Mouse (Mus musculus) heart, embryonic 13.5 days (tissue): ENCODE data around the gene Oas1a. TPM values are rescaled to one million over a fixed set of nuclear protein-coding genes. Genes with fewer than 3 reads are reported as not detected.

Experiments used
- ATAC-seq: fragments of 200-750 bp; cut with Nextera tagmentation; 2 replicates; pipeline ENCODE4 v1.8.0; 2017; ENCODE audit warnings: moderate TSS enrichment; ENCODE audit not compliant: insufficient number of reproducible peaks, low FRiP score, low TSS enrichment; ENCODE audit errors: extremely low read depth
- H3K27ac ChIP-seq: fragments of 300-500 bp; sonication (generic); replicated peaks from 2 replicates; pipeline ENCODE4 v1.5.1; 2015; ENCODE audit warnings: moderate library complexity, mild to moderate bottlenecking, inconsistent platforms
- H3K27me3 ChIP-seq: fragments of 300-500 bp; sonication (generic); replicated peaks from 2 replicates; pipeline ENCODE4 v1.6.1; 2015; ENCODE audit warnings: mild to moderate bottlenecking, inconsistent platforms
- H3K36me3 ChIP-seq: fragments of 300-500 bp; sonication (generic); 2 replicates; pipeline ENCODE4 v1.6.1; 2015; ENCODE audit warnings: mild to moderate bottlenecking, inconsistent platforms
- H3K4me1 ChIP-seq: fragments of 300-500 bp; sonication (generic); 2 replicates; pipeline ENCODE4 v1.6.1; 2015; ENCODE audit warnings: inconsistent platforms
- H3K4me2 ChIP-seq: fragments of 300-500 bp; sonication (generic); 2 replicates; pipeline ENCODE4 v1.6.1; 2015; ENCODE audit warnings: inconsistent platforms, mild to moderate bottlenecking, moderate library complexity
- H3K4me3 ChIP-seq: fragments of 300-500 bp; sonication (generic); 2 replicates; pipeline ENCODE4 v1.5.1; 2015; ENCODE audit warnings: moderate library complexity, mild to moderate bottlenecking, inconsistent platforms
- H3K9ac ChIP-seq: fragments of 300-500 bp; sonication (generic); 2 replicates; pipeline ENCODE4 v1.6.1; 2015; ENCODE audit warnings: inconsistent platforms, mild to moderate bottlenecking, moderate library complexity
- H3K9me3 ChIP-seq: fragments of 300-500 bp; sonication (generic); 2 replicates; pipeline ENCODE4 v1.6.1; 2016; ENCODE audit warnings: inconsistent platforms
- WGBS: fragments of 180-500 bp; shearing (Covaris S2); methylation state at CpG from one replicate; pipeline ENCODE4 v1.1.7; 2015; ENCODE audit warnings: mixed read lengths; 5-methylcytosine and 5-hydroxymethylcytosine counted together
- microRNA-seq: library from miRNA; unstranded; fragments of <30 nt; microRNA quantifications from one replicate; pipeline ENCODE4, GENCODE M21; 2016
- polyA plus RNA-seq: library from polyadenylated mRNA; unstranded; fragments of >200 nt; fragmentation: Nextera tagmentation; extraction: Ambion mirVana; gene quantifications from 2 replicates; pipeline ENCODE4 v1.2.1, GENCODE M21; 2015

Gene Oas1a
- polyA plus RNA-seq, 1 experiment from 2014 or later, result 1.1 TPM

DNA sequence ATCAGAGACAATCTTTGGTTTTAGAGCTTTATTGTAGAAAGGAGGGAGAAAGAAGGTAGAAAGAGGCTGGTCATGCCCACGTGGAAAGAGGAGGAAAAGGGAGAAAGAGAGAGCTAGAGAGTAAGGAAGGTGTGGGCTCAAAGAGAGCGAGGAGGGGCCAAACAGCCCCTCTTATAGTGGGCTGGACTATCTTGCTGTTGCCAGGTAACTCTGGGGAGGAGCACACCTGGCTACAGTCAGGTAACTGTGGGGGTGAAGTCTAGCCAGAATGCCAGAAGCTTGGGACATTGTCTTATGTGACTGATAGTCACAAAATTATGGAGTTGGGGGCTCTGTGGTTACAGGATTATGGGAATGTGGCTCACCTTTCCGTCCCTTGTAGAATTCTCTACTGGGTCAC, 37.2 kb downstream of the Oas1a start:
- Histone ChIP-seq H3K4me2 (no peak overlapping the region), H3K27ac (no peak overlapping the region), H3K4me3 (no peak overlapping the region), H3K9ac (no peak overlapping the region), H3K27me3 (peaks cover 14% of the 10 kb centered on the region; the same call in 1 of the 2 replicates), H3K9me3 (no peaks in the 10 kb centered on the region), H3K4me1 (no peaks in the 10 kb centered on the region), H3K36me3 (no peaks in the 10 kb centered on the region)
- ATAC-seq, result no peak
- 56% methylated on average over 3 of the region's 3 CpGs for WGBS

DNA sequence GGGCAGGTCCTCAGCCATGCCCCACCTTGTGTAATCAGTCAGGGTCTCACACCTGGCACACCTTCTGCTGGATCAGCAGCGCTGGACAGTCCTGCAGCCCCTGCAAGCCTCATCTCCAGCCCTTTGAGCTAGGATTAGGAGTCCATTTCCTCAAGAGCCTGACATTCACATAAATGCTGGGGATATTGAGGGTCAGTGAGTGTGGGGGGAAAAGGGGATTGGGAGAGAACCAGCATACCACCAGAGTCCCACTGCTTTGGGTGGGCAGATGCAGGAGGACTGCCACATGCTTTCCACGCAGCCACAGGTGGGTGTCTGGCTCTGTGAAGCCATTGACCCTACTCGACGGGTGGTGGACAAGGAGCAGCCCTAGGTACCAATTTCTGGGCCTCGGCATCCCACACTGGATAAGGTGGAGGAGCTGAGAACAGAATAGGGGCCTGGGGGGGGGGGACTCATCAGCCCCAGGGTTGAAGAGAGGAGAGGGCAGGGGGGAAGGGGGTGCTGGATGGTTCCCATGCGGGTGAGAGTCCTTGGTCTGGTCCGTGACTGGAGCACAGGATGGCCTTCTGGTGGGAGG, 37.8 kb downstream of the Oas1a start:
- H3K9ac ChIP-seq, result no peak overlapping the region
- H3K4me1 ChIP-seq, result no peaks in the 10 kb centered on the region
- H3K27me3 ChIP-seq, result peaks cover 14% of the 10 kb centered on the region; the same call in 1 of the 2 replicates
- no peaks in the 10 kb centered on the region for H3K36me3 ChIP-seq
- WGBS, result 68% methylated on average over 7 of the region's 7 CpGs
- H3K27ac ChIP-seq, result no peak overlapping the region
- H3K9me3 ChIP-seq, result no peaks in the 10 kb centered on the region
- no peak for ATAC-seq
- H3K4me2 ChIP-seq, result no peak overlapping the region
- no peak overlapping the region for H3K4me3 ChIP-seq

DNA sequence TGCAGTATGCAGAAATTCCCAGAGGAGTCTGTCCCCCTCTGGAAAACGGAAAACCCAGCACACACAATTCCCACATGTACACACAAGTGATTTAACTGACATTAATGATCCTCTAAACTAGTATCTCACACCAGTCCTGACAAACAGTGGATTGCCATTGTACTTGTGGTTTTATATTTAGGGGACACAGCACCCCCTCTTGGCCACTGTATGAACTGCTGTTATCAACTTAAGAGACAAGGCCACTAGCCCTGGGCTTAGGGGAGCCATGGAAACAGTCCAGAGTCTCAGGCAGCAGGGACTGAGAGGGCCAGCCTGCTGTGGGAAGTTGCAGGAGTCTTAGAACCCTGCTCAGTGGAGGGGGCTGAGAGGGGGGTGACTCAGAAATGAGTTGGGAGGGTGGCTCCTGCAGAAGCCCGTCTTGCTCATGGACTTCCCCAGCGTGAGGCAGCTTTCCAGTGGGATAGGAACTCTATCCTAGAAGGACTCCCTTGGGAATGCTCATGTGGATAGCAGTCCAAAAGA, 41.9 kb downstream of the Oas1a start:
- Histone ChIP-seq H3K4me3 (no peak overlapping the region), H3K4me2 (no peak overlapping the region), H3K36me3 (no peaks in the 10 kb centered on the region), H3K9me3 (no peaks in the 10 kb centered on the region), H3K9ac (no peak overlapping the region), H3K27ac (no peak overlapping the region), H3K27me3 (peaks cover 3% of the 10 kb centered on the region; the same call in 1 of the 2 replicates), H3K4me1 (no peaks in the 10 kb centered on the region)
- 60% methylated on average over 3 of the region's 3 CpGs for WGBS
- ATAC-seq, result no peak

DNA sequence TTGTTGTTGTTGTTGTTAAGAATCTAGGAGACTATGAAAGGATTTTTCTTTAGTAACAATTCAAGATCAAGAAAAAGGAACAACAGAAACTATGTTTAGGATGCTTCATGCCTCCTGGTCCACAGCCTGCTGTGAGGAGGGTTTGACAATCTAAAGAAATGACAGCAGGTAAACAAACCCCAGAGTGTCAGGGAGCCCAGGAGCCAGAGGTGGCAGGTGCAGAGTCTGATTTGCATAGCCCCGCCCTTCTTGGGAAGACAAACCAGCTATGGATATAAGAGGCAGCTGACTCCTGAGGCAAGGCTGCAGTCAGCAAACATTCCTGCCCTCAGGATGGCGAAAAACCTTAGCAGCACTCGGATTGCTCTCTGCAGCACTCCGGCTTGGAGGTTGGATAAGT, 46.2 kb downstream of the Oas1a start, which contains the start of gene Oas1h:
Oas1h (plus strand) TSS at position 301 of the 400 bp plus-strand sequence.
- Histone ChIP-seq H3K4me3 (no peak within 1 kb of the TSS), H3K4me2 (no peak within 1 kb of the TSS), H3K36me3 (no peaks in the 10 kb centered on the region), H3K27me3 (no peaks in the 10 kb centered on the region), H3K27ac (no peak within 1 kb of the TSS), H3K9me3 (no peaks in the 10 kb centered on the region), H3K4me1 (no peaks in the 10 kb centered on the region), H3K9ac (no peak within 1 kb of the TSS)
- WGBS, result 54% methylated on average over 4 of the region's 4 CpGs
- no peak for ATAC-seq

DNA sequence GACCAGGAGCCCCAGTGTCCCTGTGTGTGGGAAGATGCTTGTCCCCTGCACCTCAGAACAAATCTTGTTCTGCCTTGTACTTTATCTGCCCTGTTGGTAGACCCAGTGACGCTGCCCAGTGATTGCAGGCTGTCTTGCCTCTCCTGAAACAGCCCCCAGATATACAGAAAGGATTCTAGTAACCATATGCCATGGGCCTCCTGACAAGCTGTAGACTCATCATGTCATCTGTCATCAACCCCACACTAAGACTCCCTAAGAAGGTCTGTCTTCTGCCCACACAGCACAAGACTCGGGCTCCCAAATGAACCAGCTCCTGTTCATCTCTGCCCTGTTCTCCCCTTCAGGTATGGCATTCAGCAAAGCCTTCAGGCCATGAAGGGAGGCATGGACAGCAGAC, 48.1 kb downstream of the Oas1a start:
- H3K4me1 ChIP-seq, result no peaks in the 10 kb centered on the region
- peaks cover 6% of the 10 kb centered on the region for H3K9me3 ChIP-seq
- H3K36me3 ChIP-seq, result no peaks in the 10 kb centered on the region
- no peak for ATAC-seq
- no peaks in the 10 kb centered on the region for H3K27me3 ChIP-seq
- H3K4me2 ChIP-seq, result no peak overlapping the region
- no peak overlapping the region for H3K4me3 ChIP-seq
- H3K27ac ChIP-seq, result no peak overlapping the region
- 48% methylated on average over 2 of the region's 2 CpGs for WGBS
- H3K9ac ChIP-seq, result no peak overlapping the region

DNA sequence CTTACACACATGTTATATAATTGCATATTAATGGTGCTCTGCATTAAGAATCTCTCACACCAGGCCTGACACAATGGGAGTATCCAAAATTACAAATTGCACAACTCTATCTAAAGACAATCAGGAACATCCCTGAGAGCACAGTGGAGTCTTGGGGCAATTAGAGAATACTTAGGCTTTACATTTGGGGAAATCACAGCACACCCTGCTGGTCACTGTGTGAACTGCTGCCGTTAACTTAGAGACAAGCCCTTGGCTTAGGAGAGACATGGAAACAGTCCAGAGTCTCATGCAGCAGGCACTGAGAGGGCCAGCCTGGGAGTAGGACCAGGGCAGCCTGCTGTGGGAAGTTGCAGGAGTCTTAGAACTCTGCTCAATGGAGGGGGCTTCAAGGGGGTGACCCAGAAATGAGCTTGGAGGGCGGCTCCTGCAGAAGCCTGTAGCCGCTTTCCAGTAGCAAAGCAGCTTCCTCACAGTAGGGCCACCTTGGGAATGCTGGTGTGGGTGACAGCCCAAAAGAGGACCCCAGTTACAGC, 57.7 kb downstream of the Oas1a start:
- Histone ChIP-seq H3K9me3 (peaks cover 11% of the 10 kb centered on the region), H3K4me1 (no peaks in the 10 kb centered on the region), H3K9ac (no peak overlapping the region), H3K27me3 (no peaks in the 10 kb centered on the region), H3K4me2 (no peak overlapping the region), H3K27ac (no peak overlapping the region), H3K4me3 (no peak overlapping the region), H3K36me3 (no peaks in the 10 kb centered on the region)
- ATAC-seq, result no peak
- WGBS, result 65% methylated on average over 3 of the region's 3 CpGs

DNA sequence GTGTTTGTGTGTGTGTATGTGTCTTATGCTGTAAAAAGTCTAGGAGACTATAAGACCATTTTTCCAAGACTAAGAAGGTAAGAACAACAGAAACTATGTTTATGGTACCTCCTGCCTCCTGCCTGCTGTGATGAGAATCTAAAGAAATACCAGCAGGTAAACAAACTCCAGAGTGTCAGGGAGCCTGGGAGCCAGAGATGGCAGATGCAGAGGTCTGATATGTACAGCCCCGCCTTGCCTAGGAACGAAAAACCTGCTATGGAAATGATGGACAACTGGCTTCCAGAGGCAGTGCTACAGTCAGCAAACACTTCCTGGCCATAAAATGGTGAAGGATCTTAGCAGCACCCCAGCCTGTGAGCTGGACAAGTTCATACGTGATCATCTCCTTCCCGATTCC, 60.3 kb downstream of the Oas1a start, which contains the start of gene Oas1f:
Oas1f (plus strand) TSS at position 301 of the 400 bp plus-strand sequence.
- Histone ChIP-seq H3K9ac (no peak within 1 kb of the TSS), H3K36me3 (no peaks in the 10 kb centered on the region), H3K4me2 (no peak within 1 kb of the TSS), H3K27ac (no peak within 1 kb of the TSS), H3K4me1 (no peaks in the 10 kb centered on the region), H3K9me3 (no peaks in the 10 kb centered on the region), H3K4me3 (no peak within 1 kb of the TSS), H3K27me3 (peaks cover 12% of the 10 kb centered on the region; the same call in 1 of the 2 replicates)
- no peak for ATAC-seq
- whole genome bisulfite sequencing, result 68% methylated on average over 4 of the region's 4 CpGs

Small RNAs within 50 kb of the gene (microRNA-seq; reads per million reads assigned to microRNA genes)
- not detected for gene Gm22907

Other genes starting within 250 kb of the Oas1a start
- gene Dtx1, start 195.6 kb downstream of the Oas1a start, polyA plus RNA-seq, result 0.74 and 0.84 TPM in 2 replicates
- gene Oas2, start 157.7 kb downstream of the Oas1a start, polyA plus RNA-seq, result 0.24 and 0.32 TPM in 2 replicates
- 0.18 and 0.37 TPM in 2 replicates for gene Oas3, start 129.9 kb downstream of the Oas1a start, polyA plus RNA-seq
- not detected in 2 replicates for gene Oas1e, start 112.0 kb downstream of the Oas1a start, polyA plus RNA-seq
- gene Oas1c, start 95.0 kb downstream of the Oas1a start, polyA plus RNA-seq, result 0.29 and 0.55 TPM in 2 replicates
- gene Oas1f, start 60.2 kb downstream of the Oas1a start, polyA plus RNA-seq, result not detected in 2 replicates
- not detected in 2 replicates for gene Oas1h, start 46.1 kb downstream of the Oas1a start, polyA plus RNA-seq
- gene Oas1g, start 19.9 kb downstream of the Oas1a start, polyA plus RNA-seq, result 0.20 and 0.24 TPM in 2 replicates
- not detected in 2 replicates for gene Oas1d, start 7.0 kb upstream of the Oas1a start, polyA plus RNA-seq
- 0.08 TPM in 1 of 2 replicates, not detected in the other for gene Rph3a, start 102.6 kb upstream of the Oas1a start, polyA plus RNA-seq